Mouse (Mus musculus): ENCODE measurements around the gene Gm13278.
A peak's percentile ranks its signal among the peaks of the same experiment; 100 is the strongest.
"Not testable (repeated sequence)": the region's sequence is repeated elsewhere in the genome, so short reads cannot be mapped to it uniquely, and the experiment has no call there.

The Gm13278 gene

GRCm38 (mm10) chr4:88791250-88791649 is at the start of gene Gm13278:
Gm13278 (plus strand) TSS chr4:88791550.
- DNase-seq (ENCODE audit: low spot score) = not testable (repeated sequence)

GRCm38 (mm10) chr4:88742771-88743371 is 48.5 kb upstream of the Gm13278 start:
- DNase-seq (ENCODE audit: low spot score) = no peak

GRCm38 (mm10) chr4:88744207-88744606 is 47.1 kb upstream of the Gm13278 start:
- DNase-seq (ENCODE audit: low spot score) = no peak

- DNase-seq (ENCODE audit: low spot score) = no peak
These were observed 41.4 kb upstream of the Gm13278 start for GRCm38 (mm10) chr4:88749926-88750325.

GRCm38 (mm10) chr4:88754818-88755340 is 36.5 kb upstream of the Gm13278 start, which contains the start of gene Gm13271:
Gm13271 (plus strand) TSS chr4:88754868.
- peak; percentile 61 for DNase-seq (ENCODE audit: low spot score)

GRCm38 (mm10) chr4:88756581-88757513 is 34.5 kb upstream of the Gm13278 start:
- not testable (repeated sequence) for DNase-seq (ENCODE audit: low spot score)

- DNase-seq (ENCODE audit: low spot score) = peak; percentile 89
These were observed 33.7 kb upstream of the Gm13278 start for GRCm38 (mm10) chr4:88757628-88758031.

- not testable (repeated sequence) for DNase-seq (ENCODE audit: low spot score)
These were observed 32.6 kb upstream of the Gm13278 start for GRCm38 (mm10) chr4:88758751-88759150.

GRCm38 (mm10) chr4:88759610-88760268 is 31.6 kb upstream of the Gm13278 start, which contains the start of gene Gm13283:
Gm13283 (plus strand) TSS chr4:88760119.
- not testable (repeated sequence) for DNase-seq (ENCODE audit: low spot score)

- DNase-seq (ENCODE audit: low spot score) = not testable (repeated sequence)
These were observed 30.9 kb upstream of the Gm13278 start for GRCm38 (mm10) chr4:88760431-88760830.

- DNase-seq (ENCODE audit: low spot score) = peak; percentile 67
These were observed 29.6 kb upstream of the Gm13278 start for GRCm38 (mm10) chr4:88761776-88762175.

- not testable (repeated sequence) for DNase-seq (ENCODE audit: low spot score)
These were observed 29.0 kb upstream of the Gm13278 start for GRCm38 (mm10) chr4:88762341-88762740.

GRCm38 (mm10) chr4:88763384-88764018 is 27.8 kb upstream of the Gm13278 start:
- not testable (repeated sequence) for DNase-seq (ENCODE audit: low spot score)

- not testable (repeated sequence) for DNase-seq (ENCODE audit: low spot score)
These were observed 17.8 kb upstream of the Gm13278 start, which contains the start of gene Gm13290 for GRCm38 (mm10) chr4:88773534-88773933. Gm13290 (plus strand) TSS chr4:88773834.

- DNase-seq (ENCODE audit: low spot score) = not testable (repeated sequence)
These were observed 14.7 kb upstream of the Gm13278 start, which contains the start of gene Gm13289 for GRCm38 (mm10) chr4:88776622-88777021. Gm13289 (plus strand) TSS chr4:88776922.

GRCm38 (mm10) chr4:88779550-88779949 is 11.8 kb upstream of the Gm13278 start, which contains the start of gene Gm13272:
Gm13272 (plus strand) TSS chr4:88779850.
- DNase-seq (ENCODE audit: low spot score) = not testable (repeated sequence)

- DNase-seq (ENCODE audit: low spot score) = not testable (repeated sequence)
These were observed 11.0 kb upstream of the Gm13278 start for GRCm38 (mm10) chr4:88780320-88780719.

- not testable (repeated sequence) for DNase-seq (ENCODE audit: low spot score)
These were observed 9.5 kb upstream of the Gm13278 start, which contains the start of gene Ifnz for GRCm38 (mm10) chr4:88781831-88782230. Ifnz (plus strand) TSS chr4:88782131.

- DNase-seq (ENCODE audit: low spot score) = not testable (repeated sequence)
These were observed 9.0 kb upstream of the Gm13278 start for GRCm38 (mm10) chr4:88782335-88782734.

GRCm38 (mm10) chr4:88785409-88785808 is 5.9 kb upstream of the Gm13278 start, which contains the start of gene Gm13276:
Gm13276 (plus strand) TSS chr4:88785709.
- DNase-seq (ENCODE audit: low spot score) = not testable (repeated sequence)

- peak; percentile 41 for DNase-seq (ENCODE audit: low spot score)
These were observed 2.9 kb upstream of the Gm13278 start, which contains the start of gene Gm13277 for GRCm38 (mm10) chr4:88788402-88788801. Gm13277 (plus strand) TSS chr4:88788632.
